Mouse (Mus musculus) urinary bladder, adult 18-20 months (tissue): Measurements from ENCODE around the gene Josd2.
A peak's percentile ranks its signal among the peaks of the same experiment; 100 is the strongest.

ENCODE experiments used
- DNase-seq, 2 experiments: peaks; one replicate each; pipeline ENCODE4 v3.0.0; 2022; ENCODE audit warnings: low spot score in 2 of 2, mixed read lengths in 2 of 2

Josd2 gene

DNA sequence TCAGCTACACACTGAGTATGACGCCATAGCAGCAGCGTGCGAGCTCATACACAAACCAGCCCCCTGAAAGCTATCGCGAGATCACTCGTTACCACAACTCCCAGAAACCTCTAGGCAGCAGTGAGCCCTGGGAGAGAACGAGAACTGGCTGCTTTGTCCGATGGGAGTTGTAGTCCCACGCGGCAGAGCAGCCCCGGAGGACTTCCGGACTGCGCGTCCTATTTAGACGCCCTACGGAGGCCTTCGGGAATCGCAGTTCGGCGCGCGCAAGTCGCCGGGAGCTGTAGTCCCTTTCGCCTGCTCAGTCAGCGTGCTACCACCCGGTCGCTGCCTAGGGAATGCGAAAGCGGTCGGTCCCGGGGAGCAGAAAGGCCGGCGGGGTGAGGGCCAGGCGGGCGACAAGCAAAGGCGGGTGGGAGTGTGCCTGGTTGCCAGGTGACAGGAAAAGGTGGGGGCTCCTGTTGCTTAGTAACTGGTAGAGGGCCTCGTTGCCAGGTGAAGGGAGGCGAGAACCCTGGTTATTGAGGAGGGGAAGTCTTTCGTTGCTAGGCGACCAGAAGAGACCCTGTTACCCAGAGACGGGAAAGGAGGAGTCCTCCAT is at the start of gene Josd2:
Gene Josd2, plus strand, starts transcription at position 170 of the 601 bp plus-strand sequence.
- DNase-seq: peak; percentile 77 to 94

DNA sequence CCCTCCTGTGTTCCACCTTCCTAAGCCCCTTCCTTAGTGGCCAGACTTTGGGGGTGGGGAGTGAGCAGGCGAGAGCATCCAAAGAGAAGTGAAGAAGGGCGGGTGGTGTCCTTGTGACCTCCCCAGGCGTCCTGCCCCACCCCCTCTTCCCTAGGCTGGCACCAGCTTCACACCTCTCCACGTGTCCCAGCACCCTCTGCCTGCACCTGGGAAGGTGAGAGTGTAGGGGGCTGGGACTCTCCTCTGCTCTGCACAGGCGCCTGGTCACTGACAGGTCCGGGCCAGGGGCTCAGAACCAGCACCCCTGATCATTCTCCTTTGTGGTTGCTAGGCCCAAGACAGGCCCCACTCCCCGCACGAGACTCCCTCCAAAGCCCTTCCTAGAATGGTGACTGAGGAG is 40.1 kb upstream of the Josd2 start:
- no peak for DNase-seq

DNA sequence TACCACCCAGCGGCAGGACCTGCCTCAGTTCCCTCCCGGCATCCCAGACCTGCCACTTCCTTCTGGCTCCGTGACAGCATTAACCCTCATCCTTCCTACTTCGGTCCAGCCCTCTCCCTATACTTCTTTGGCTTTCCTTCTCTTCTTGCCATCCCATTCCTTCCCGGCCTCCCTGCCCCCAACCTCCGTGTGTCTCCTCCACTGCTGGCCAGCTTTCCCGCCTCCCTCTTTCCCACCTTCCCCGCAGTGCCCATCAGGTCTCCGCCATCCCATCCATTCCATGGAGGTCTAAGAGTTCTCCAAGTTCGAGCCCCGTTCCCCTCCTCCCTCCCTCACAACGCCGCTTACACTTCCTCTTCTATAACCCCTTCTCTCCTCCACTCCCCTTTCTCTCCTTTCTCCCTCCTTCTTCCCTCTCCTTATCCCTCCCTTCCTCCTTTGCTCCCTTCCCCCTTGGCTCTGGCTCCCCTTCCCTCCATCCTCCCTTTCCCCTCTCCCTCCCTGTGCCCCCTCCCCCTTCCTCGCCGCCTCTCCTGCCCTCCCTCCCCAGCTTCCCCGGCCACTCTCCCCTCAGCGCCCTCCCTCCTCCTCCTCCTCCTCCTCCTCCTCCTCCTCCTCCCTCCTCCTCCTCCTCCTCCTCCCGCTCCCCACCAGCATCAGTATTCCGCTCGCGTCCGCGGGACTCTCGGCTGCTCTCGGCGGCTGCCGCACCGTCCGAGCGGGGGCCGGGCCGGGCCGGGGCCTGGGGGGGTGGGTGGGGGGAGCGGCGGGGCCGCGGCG is 39.4 kb upstream of the Josd2 start:
- no peak for DNase-seq

DNA sequence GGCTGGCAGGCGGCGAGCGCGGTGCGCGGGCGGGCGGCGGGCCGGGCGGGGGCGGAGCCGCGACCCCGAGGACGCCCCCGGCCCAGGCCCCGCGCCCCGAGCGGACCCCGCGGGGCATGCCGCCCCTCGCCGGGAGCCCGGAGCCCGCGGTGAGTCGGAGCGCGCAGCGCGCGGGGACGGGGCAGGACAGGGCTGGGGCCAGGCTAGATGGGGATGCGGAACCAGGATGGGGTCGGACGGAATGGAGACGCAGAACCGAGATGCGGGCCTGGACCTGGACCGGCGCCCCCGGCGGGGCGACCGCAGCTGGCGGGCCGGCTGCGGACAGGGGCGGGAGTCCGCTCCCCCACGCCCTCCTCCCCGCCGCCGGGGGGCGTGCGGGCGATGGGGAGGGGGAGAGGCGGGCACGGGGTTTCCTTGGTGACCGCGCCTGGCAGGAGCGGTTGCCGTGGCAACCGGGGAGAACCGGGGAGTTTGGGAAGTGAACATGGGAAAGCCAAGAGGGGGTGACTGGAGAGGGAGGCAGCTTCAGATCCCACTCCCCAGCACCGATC is 38.7 kb upstream of the Josd2 start, which contains the start of gene Lrrc4b:
Gene Lrrc4b, plus strand, starts transcription at position 51 of the 554 bp plus-strand sequence.
- no peak for DNase-seq

DNA sequence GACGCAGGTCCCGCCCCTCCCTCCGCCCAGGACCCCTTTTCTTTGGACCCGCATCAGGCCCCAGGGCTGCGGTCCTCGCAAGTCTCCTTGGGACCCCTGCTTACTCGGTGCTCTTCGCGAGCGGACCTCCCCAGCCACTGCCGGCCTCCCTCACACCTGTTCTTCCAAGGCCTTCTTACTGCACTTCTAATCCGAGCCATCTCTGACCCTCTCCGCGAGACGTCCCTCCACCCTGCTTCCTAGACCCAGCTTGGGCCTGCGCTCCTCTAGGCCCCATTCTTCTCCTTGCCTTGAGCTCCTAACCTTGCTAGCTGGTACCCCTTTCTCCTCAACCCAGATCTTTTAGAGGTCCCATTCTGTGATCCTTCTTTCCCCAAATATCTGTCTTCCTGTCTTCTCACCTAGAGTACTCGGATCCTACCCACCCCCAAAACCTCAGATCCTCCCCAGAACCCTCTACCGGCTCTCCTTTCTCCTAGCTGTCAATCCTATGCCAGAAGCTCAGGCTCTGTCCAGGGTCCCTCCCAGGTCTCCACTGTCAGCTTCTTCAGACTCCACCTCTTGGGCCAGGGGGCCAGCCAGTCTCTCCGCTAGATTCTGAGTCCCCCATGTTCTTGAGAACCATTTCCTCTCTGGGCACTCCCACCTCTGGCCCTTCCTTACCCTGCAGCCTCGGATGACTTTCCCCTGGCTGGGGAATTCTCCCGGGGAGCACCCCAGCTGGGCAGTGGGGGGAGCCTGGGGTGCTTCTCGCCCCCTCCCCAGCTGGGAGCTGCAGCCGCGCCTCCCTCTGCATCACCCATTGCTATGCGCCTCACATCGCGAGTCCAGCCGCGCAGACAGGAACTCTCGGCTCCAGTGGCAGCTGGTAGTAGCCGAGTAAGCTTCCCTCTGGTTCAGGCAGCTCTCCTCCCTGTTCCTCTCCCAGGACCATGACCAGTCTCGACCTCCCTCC is 38.0 kb upstream of the Josd2 start:
- DNase-seq: no peak

DNA sequence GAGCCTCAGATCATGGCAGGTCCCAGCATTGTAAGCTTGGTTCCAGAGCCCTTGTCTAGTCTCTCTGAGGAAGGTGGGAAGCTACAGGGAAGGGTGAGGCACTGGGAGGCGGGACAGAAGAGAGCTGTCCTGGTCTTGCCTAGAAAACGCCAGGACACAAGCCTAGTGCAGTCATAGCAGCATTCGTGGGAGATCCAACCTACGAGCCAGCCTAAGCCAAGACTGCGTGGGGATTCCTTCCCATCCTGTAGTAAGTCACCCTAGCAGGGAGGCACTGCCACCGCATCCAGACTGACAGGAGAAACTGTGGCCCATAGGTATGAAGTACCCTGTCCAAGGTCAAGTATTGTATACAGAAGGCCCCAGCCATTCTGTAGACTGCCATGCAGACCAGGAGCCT is 35.2 kb upstream of the Josd2 start:
- no peak for DNase-seq

DNA sequence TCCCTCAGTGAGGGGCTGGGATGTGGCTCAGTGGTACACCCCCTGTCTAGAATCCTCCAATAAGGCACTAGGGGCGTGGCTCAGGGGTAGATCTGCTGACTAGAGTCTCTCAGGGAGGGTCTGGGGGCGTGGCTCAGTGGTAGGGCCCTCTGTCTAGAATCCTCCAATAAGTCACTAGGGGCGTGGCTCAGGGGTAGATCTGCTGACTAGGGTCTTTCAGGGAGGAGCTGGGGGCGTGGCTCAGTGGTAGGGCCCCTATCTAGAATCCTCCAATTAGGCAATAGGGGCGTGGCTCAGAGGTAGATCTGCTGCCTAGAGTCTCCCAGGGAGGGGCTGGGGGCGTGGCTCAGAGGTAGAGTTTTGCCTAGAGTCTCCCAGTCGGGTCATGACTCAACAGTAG is 34.4 kb upstream of the Josd2 start:
- DNase-seq: no peak

DNA sequence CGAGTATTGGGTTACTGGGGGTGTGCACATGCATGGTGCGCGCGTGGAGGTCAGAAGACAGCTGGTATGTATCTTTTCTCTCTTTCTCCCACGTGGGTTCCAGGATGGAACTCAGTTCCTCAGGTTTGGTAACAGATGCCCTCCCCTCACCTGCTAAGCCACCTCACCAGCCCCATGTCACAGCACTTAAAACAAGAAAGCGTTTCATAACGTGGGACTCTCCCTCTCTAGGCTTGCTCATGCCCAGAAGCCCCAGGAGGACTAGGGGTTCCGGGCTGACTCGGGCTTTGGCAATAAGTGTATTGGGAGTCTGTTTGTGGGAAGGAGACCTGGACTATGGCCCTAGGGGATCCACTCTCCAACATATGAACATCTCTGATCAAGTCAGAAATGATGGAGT is 33.7 kb upstream of the Josd2 start:
- DNase-seq: no peak

DNA sequence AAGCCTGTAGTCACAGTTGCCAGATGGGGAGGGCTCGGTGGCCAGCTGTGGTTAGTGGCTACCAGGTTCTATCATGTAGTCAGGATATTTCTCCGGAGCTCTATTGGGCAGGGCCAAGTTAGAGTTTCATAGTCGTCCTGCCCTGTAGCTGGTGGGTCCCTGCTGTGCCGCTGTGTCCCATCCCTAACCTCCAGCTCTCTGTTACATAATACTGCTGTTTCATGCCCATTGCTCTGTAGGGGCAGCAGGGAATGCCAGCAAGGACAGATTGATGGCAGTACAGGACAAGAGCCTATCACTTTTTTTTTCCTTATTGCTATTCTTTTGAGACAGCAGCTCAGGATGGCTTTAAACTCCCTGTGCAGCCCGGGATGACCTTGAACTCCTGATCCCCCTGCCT is 32.0 kb upstream of the Josd2 start:
- DNase-seq: no peak

DNA sequence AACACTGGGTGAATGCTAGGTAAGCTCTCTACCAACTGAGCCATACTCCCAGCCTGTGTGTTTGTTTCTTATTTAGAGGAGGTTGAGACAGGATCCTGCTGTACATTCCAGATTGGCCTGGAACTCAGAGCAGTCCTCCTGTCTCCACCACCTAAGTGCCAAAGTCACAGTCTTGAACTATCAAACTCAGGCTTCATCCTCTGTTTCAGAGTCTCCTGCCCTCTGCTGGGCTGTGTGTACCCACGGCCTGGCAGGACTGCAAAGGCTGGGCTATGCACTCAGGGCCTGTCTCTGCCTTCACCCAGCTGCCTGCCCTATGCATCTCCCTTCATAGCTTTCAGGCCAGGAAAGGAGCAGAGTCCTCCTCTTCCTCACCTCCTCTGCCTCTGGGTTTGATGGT is 31.5 kb upstream of the Josd2 start:
- DNase-seq: no peak

DNA sequence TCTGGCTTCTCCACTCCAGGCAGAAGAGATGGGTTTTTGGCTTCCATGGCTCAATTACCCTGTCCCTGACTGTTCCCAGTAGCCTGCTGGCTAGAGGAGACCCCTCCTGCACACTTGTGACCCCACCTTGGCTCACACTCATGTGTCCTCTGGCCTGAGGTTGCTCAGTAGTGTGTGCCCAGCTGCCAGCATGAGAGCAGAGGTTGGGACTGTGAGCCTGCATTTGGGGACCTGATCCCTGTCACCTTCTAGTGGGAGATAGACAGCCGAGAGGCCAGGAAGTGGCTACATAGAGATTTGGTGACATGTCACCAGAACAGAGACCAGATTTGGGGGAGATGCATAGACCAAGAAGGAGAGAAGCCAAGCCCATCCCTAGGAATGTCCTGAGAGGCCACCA is 30.6 kb upstream of the Josd2 start:
- no peak for DNase-seq

DNA sequence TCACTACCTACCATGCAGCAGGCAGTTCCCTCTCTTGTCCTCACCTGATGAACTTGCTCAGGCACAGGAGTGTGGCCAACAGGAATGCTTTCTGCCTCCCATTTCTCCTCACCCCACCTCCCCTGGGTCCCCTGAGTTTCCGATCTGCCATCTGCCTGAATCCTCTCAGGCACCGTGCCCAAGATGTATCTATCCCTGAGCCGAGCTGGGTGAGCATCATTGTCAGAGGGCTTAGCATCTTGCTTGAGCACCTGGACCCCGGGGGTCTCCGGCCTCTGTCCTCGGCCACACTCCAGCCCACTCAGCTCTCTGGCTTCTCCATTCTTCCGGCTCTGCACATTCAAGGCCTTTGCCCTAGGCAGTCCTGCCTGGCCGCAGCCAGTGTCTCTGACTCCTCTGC is 29.8 kb upstream of the Josd2 start:
- DNase-seq: no peak

DNA sequence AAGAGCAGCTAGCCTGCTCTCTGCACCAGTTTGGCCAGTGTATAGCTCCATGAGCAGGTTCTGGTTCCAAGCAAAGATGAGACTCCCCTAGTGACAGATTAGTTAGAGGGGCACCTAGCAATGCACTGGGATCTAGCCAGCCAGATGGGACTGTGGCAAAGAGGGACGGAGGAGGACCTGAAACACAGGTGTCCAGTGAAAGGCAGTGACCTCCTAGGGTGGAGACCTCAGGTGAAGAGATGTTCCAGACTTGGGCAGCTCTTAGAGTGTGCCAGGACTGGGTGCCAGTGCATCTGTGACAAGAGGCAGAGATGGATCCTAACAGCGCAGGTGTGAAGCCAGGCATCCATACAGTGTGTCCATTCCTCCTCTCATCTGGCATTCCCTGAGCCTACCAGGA is 28.1 kb upstream of the Josd2 start:
- no peak for DNase-seq

DNA sequence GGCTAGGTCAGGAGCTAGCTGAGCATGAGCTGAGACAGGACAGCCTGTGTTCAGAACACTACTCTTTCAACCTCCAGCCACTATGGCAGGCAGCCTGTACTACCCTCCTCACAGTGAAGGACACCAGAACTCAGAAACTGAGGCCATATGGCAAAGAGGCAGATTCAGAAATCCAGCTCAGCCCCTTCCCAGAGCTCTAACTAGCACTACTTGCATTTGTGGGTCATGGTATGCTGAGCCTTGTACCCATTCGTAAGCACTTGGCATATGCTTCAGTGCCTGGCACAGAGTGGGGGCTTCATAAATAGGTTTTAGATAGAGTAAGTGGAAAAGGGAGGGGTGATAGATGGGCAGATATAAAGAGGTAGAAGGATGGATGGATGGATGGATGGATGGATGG is 27.3 kb upstream of the Josd2 start:
- no peak for DNase-seq

DNA sequence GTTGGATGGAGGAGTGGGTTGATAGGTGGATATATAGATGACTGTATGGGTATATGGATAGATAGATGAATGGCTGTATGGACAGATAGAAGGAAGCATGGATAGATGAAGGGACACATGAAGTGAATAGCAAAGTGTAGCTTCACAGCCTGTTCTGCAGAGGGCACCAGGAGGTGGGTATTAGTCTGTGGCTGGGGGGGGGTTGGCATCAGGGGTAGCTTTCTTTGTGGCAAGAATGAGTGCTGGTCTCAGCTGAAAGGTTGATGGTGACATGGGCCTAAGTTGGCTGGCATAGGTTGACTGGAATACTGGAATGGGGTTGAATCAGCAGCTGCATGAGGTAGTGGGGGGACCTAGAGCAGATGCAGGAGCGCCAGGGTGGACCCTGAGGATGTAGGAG is 26.6 kb upstream of the Josd2 start:
- no peak for DNase-seq

DNA sequence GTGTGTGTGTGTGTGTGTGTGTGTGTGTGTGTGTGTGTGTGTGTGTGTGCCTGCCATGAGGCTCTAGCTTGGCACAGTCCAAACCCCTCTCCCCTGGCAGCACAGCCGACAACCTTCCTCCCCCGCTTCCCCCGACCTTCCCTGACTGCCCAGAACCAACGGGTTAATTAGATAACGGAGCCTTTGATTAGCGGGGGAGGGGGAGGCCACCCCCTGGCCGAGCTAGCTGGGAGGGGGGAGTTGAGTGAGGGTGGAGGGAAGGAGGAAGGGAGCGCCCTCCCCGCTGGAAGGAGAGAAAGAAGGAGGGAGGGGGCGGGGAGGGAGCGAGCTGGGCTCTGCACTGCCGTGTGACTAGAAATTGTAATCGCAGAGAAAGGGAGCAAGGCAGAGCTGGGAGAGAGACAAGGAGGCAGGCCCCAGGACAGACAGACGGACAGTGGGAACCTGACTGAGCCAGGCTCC is 26.1 kb upstream of the Josd2 start:
- DNase-seq: no peak

DNA sequence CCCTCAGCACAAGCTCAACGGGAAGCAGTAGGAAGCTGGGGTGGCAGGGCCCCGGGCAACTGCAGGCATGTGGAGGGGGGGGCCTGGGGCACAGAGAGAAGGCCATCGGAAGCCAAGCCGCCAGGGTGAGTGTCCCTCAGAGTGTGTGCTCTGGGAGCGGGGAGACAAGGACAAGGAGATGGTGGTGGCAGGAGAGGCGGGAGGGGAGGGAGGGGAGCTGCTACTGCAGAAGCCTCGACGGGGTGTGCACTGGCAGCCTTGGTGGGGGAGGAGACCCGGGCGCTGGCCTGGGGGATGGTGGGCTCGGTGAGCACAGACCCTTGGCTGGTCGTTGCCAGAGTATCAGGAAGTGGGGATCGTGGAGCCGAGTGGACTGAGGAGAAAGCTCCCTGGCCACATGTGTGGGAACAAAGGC is 25.4 kb upstream of the Josd2 start:
- DNase-seq: no peak

DNA sequence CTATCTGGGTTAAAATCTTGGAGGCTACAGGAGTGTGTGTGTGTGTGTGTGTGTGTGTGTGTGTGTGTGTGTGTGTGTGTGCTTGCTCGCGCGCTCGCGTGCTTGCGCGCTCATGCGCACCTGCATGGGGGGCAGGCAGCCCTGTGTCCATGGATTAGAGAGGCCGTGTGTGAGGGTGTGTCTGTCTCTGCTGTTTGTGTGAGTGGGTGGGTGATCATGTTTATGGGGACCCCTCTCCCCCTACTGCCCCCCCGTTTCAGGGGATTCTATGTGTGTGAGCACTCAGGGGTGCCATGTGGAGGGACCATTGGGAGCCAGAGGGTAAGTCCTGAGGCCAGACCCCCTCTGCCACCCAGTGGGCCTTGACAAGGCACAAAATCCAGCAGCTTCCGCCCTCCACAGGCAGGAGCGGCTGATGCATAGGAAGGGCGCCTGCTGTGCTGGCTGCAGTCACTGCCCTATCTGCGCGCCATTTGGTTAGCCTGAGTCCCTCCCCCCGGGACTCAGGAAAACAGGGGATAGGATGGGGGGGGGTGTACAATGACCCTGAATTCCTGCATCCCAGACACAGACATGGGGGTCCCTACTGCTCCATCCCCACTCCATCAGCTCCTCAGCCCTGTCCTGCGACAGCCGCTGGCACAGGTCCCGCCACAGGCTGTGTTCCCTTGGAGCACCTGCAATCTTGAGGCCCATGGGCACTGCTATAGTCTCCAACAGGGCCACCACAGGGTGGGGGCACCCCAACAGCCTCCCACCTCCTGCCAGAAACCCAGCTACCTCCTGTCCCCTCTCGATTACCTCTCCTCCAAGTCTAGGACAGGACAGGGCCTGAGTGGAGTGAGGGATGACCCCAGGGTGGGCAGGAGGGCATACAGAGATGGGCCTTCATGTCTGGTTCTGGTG is 24.3 kb upstream of the Josd2 start:
- DNase-seq: no peak

DNA sequence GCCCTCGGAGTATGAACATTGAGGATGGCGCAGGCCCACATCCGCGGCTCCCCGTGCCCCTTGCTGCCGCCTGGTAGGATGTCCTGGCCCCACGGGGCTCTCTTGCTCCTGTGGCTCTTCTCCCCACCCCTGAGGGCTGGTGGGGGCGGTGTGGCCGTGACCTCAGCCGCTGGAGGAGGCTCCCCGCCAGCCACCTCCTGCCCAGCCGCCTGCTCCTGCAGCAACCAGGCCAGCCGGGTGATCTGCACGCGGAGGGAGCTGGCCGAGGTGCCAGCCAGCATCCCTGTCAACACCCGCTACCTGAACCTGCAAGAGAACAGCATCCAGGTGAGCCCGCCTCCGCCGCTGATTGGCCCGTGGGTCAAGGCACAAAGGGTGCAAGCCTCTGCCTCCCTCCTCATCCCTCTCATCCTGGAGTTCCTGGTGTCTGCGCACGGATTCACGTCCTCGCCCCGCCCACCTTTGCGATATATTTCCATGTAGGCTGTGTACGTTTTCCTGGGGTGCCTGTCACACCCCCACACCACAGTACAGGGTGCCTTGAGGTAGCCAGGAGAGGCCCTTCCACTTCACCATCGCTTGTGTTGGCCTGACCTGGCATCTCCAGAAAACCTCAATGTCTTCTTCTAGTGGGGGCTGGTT is 22.8 kb upstream of the Josd2 start:
- no peak for DNase-seq

DNA sequence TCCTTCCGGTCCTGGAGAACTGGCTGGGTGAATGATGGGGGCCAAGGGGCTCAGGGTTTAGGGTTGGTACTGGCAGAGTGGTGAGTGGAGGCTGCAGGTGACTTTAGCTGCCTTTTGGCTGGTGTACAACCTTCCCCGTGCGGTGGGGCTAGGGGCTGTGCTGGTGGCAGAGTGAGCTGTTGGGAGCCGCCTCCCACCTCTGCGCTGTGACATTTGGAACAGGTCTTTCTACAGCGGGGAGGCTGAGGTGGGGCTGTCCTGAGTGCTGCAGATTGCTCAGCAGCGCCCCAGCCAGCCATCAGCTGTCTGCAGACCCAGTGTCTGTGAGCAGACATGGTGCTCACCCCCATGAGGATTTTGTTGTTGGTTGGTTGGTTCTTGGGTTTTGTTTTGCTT is 22.3 kb upstream of the Josd2 start:
- DNase-seq: no peak
